Mouse (Mus musculus) left cerebral cortex, postnatal 25 days (tissue): ENCODE results near the gene Xpo6. TPM values are rescaled to one million over a fixed set of nuclear protein-coding genes. Genes with fewer than 3 reads are reported as not detected.

Experiments
- DNase-seq, 2 experiments: peaks; one replicate each; pipeline ENCODE4 v3.0.0; 2022; ENCODE audit warnings: low spot score in 2 of 2, mixed read lengths in 1 of 2
- intact Hi-C: fragments of 180-260 bp; cut with DNase I; formaldehyde crosslinking; loops from one replicate; pipeline ENCODE4 v1.15.1; 2025
- total RNA-seq, 2 experiments: library from RNA; stranded (reverse); gene quantifications; 2 replicates each; pipeline ENCODE4 v1.2.3; 2021

Xpo6 gene
- total RNA-seq: 10 to 100 TPM; 93.6 to 95.1 TPM

GRCm38 (mm10) chr7:126200178-126200996, at the start of gene Xpo6:
Gene Xpo6, minus strand, starts transcription at chr7:126200501.
- peak; percentile 95 to 96 for DNase-seq
- intact Hi-C loops: no loop called here

DNA sequence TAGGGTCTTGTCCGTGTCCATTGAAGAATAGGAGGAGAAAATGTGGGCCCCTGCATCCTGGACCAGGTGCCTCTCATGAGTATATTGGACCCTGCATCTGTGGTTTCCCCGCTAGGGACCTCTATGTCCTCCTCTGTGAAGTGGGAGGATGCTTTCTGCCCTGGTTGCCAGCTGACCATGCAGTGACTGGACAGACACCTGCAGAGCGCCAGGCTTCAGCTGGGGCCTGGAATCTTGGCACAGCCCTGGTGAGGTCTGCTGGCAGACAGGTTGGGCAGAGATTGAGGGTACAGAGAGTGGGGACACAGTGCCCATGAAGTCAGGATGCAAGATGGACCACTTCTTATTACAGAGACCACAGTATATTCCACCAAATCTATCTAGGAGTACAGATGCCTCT, 49.7 kb upstream of the Xpo6 start:
- no peak for DNase-seq
- intact Hi-C loops: no loop called here

- DNase-seq: no peak
- intact Hi-C loops: no loop called here
Observed at GRCm38 (mm10) chr7:126249146-126249545, 48.8 kb upstream of the Xpo6 start.

DNA sequence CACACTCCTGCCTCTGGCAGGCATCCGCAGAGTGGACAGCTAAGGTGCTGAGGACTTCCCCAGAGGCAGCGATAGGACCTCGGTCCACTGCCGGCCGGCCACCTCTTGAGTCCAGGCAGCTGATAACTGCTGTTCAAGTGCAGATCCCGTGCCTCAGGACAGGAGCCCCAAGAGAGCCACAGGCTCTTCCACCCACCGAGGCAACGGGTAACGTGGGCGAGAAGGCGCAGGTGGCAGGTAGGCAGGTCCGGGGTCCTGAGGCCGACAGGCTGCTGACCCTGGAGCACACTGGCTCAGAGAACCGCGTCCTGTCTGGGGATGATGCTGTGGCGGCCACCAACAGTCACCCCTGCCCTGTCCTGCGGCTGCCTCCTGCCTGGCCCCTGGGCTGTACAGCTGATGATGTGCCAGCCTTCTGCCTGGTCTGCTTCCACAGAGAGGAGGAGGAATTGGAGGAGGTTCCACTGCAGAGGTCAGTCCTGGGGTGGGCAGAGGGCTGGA, 48.4 kb upstream of the Xpo6 start:
- no peak for DNase-seq
- intact Hi-C loops: no loop called here

DNA sequence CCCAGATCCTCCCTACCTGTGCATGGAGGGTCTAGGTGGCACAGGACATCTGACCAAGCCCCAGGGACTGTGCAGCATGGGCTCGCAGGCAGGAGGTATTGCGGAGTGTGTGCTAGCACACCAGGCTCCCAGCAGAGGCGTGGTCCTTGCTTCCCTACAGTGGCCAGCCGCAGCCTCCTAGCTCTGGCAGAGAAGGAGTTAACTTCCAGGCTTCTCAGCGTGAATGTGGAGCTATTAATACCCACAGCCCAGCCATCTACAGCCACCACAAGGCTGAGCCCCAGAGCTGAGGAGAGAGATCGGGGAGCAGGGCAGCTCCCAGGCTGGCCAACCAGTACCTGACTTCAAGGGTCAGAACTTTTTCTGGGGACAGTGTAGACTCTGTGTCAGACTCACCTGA, 47.8 kb upstream of the Xpo6 start:
- intact Hi-C loops: no loop called here
- DNase-seq: no peak

DNA sequence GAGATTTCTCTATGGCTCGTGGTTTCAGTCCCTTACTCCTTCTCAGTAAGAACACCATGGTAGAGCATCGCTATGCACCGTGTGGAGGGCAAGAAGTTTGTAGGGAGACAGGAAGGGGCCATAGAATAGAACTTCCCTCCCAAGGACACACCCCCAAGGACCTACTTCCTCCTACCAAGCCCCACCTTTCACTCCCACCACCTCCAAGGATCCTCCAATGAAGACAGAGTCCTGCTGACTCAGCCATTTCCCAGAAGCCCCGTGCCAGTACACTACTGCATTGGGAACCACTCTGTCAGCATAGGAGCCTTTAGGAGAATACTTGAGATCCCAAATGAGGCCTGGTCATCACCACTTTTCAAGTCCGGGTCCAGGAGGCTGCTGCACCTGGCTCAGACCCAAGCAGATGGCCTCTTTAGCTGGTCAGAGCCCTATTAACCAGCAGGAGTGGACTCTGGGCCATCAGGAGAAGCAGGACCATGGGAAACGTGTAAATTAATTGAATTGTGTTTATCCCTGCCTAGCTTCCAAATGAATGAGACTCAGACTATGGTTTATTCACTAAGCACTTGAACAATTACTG, 44.0 kb upstream of the Xpo6 start:
- DNase-seq: no peak
- intact Hi-C loops: no loop called here

DNA sequence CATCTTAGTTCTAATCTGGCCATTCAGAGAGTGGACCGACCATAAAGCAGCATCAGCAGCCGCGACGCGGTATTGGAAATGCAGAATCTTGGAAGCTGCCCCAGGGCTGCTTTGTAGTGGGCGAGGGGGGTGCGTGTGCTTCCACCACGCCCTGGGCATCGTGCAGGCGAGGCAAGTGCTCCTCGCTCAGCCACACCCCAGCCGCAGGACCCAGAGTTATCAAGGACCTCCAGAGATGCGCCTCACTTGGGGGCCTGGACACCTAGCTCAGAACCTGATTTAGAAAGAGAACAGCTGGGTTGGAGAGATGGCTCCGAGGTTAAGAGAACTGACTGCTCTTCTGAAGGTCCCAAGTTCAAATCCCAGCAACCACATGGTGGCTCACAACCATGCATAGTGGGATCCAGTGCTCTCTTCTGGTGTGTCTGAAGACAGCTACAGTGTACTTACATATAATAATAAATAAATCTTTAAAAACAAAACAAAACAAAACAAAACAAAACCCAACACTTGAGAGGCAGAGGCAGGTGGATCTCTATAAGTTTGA, 40.6 kb upstream of the Xpo6 start:
- intact Hi-C loops: no loop called here
- DNase-seq: no peak

DNA sequence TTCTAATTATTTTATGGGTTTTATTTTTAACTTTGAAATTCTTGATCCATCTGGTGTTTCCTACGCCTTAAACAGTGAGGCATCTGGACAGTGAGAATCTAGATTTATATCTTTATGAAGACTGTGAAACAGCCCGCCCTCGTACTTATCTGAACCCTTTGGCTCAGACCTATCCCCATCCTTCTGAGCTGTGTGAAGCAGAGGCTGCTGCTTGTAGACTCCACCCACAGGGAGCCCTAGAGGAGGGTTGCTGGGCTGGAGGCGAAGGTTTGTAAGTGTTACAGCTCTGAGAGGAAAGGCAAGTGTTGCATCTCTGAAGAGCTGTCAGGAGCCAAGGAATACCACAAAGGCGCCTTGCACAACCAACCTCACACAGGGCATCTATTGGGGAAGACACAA, 36.5 kb upstream of the Xpo6 start:
- DNase-seq: peak; percentile 37 to 90
- intact Hi-C loops: loop anchor here (1.0 kb wide), 3 partner anchors 30 to 469 kb away; no protein-coding TSS in a partner anchor

- intact Hi-C loops: loop anchor here (1.0 kb wide), 3 partner anchors 30 to 469 kb away; no protein-coding TSS in a partner anchor
Observed at GRCm38 (mm10) chr7:126236083-126236793, 35.9 kb upstream of the Xpo6 start.

DNA sequence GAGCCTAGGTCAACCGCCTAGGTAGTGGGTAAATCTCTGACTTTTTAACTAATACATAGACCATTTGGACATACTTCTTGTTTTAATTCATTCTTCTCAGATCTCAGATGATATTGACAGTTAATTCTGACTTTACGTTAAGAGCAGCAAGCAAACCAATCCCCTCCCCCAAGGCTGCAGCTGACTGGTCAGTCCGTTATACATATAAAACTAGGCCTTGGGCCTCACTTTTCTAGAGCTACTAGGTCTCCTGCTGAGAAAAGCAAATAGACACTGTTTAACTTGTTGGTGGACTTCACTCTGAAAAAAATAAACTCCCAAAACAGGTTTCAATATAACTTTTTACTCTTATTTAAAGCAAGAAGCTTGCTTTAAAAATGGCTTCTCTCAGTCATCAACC, 34.3 kb upstream of the Xpo6 start:
- intact Hi-C loops: no loop called here
- DNase-seq: no peak

More at GRCm38 (mm10) chr7:126236083-126236793, 35.9 kb upstream of the Xpo6 start:
- DNase-seq: peak; percentile 44 to 87

DNA sequence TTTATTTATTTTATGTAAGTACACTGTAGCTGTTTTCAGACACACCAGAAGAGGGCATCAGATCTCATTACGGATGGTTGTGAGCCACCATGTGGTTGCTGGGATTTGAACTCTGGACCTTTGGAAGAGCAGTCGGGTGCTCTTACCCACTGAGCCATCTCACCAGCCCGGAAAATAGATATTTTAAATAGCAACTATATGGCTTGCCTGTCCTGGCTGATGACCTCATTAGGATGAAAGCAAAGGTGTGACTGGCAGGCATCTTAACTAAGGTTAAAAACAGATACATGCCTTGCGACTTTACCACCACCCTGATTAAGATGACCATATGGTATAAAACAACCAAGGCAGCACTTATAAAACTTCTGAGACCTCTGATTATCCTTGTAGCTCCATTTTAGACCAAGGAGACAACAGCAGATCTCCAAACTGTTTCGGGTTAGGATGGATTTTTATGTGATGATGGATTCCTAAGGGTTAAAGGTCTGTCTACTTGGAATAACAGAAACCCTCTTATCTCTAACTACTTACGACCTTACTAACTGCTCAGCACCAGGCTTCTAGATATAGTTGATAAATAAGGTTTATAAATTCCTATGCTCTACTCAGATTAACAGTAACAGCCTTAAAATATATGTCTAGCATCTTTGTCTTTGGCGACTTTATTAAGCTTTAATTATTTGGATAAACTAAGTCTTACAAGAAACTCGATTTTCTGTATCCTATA, 32.2 kb upstream of the Xpo6 start:
- intact Hi-C loops: no loop called here

GRCm38 (mm10) chr7:126230357-126231148, 30.3 kb upstream of the Xpo6 start:
- DNase-seq: no peak
- intact Hi-C loops: no loop called here

More for the DNA sequence above, 32.2 kb upstream of the Xpo6 start:
- DNase-seq: no peak

DNA sequence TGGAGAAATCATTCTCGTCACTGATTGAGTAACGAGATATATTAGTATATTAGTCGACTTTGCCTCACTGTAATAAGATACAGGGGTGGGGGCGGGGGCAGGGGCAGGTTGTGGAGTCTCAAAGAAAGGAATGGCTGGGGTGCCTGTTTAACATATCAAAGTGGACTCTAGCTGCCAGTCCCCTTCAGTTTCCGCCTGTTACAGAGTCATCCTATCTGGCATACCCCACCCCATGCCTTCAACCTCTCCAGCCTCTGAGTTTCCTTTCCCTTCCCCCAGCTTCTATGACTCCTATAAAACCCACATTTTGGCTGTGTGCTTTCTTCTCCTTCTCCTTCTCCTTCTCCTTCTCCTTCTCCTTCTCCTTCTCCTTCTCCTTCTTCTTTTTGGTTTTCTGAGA, 25.8 kb upstream of the Xpo6 start:
- intact Hi-C loops: no loop called here
- DNase-seq: no peak

DNA sequence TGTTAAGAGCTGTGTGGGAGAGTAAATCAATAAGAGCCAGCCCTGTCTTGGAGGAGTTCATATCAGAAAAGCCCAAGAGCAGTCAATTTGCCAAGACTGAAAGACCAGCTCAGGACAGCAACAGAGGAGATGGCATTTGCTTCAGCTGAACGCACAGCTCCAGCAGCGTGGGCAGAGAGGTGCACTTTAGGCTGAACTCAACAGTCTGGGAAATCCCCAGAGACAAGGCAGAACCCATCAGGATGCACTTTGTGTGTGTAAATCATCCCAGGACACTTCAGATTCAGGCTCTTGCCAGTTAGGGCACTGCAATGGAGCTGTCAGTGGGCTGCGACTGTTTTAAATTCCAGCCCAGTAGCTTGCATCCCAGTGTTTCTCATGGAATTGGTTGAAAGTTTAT, 22.5 kb upstream of the Xpo6 start:
- no peak for DNase-seq
- intact Hi-C loops: no loop called here

- intact Hi-C loops: no loop called here
- DNase-seq: no peak
Observed at GRCm38 (mm10) chr7:126220611-126221010, 20.3 kb upstream of the Xpo6 start.

DNA sequence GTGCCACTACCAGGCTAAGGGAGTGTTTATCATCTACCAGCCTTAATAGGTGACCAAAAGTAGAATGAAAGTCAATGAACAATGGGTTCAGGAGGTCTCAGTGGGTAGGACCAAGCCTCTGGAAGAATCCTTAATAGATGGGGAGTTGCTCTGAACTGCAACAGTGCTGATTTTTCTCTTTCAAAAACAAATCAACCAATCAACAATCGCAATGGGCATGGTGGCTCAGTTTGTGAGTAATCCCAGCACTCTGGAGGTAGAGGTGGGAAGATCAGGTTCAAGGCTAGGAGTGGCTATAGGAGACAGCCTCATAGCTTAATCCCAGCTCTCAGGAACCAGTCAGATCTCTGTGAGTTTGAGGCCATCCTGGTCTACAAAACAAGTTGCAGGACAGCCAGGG, 18.0 kb upstream of the Xpo6 start:
- intact Hi-C loops: no loop called here
- no peak for DNase-seq

GRCm38 (mm10) chr7:126216867-126217266, 16.6 kb upstream of the Xpo6 start:
- DNase-seq: no peak
- intact Hi-C loops: no loop called here

DNA sequence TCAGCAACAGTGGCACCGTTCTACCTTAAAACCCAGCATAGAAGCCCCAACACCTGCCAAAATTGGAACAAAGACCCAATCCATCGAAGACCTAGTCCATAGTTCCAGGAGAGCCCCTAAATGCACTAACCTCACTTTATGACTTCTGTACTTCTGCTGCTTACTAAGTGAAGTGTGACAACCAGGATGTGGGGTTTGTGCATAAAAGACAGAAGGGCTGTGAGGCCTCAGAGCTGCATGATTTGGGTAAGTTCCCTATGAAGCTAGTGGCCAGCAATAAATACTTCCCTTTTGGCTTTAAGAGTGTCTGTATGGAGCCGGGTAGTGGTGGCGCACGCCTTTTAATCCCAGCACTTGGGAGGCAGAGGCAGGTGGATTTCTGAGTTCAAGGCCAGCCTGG, 10.6 kb upstream of the Xpo6 start:
- no peak for DNase-seq

DNA sequence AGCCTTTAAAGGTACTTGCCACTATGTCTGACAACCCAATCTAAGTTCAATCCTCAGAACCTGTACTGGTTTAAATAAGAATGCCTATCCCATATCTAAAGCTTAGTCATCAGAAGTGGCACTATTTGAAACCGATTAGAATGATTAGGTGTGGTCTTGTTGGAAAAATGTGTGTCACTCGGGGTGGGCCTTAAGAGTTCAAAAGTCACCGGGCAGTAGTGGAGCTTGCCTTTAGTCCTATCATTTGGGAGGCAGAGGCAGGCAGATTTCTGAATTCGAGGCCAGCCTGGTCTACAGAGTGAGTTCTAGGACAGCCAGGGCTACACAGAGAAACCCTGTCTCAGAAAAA, 670 bp upstream of the Xpo6 start:
- no peak for DNase-seq
- intact Hi-C loops: no loop called here

More for the DNA sequence above, 10.6 kb upstream of the Xpo6 start:
- intact Hi-C loops: no loop called here
